Mouse (Mus musculus): Measurements from ENCODE around the gene Ror1.

GRCm38 (mm10) chr4:100232541-100232940 lies 136.9 kb downstream of the Ror1 start:
- TF ChIP-seq CTCF (IDR thresholded peaks at IDR 0.05; ENCODE audit: low read depth, low read length) (no peak), GATA1 (IDR thresholded peaks at IDR 0.05; ENCODE audit: borderline replicate concordance, low read length) (no peak), POLR2AphosphoS5 (IDR thresholded peaks at IDR 0.05; ENCODE audit: insufficient replicate concordance, low read depth, low read length) (no peak), GATA2 (IDR thresholded peaks at IDR 0.05; ENCODE audit: borderline replicate concordance, low read depth, low read length) (no peak)
